Mouse (Mus musculus): ENCODE measurements around the gene Olfr96. TPM values are rescaled to one million over a fixed set of nuclear protein-coding genes. Genes with fewer than 3 reads are reported as not detected.

Gene Olfr96
- polyA plus RNA-seq, 1 experiment from 2014 or later: not detected

DNA sequence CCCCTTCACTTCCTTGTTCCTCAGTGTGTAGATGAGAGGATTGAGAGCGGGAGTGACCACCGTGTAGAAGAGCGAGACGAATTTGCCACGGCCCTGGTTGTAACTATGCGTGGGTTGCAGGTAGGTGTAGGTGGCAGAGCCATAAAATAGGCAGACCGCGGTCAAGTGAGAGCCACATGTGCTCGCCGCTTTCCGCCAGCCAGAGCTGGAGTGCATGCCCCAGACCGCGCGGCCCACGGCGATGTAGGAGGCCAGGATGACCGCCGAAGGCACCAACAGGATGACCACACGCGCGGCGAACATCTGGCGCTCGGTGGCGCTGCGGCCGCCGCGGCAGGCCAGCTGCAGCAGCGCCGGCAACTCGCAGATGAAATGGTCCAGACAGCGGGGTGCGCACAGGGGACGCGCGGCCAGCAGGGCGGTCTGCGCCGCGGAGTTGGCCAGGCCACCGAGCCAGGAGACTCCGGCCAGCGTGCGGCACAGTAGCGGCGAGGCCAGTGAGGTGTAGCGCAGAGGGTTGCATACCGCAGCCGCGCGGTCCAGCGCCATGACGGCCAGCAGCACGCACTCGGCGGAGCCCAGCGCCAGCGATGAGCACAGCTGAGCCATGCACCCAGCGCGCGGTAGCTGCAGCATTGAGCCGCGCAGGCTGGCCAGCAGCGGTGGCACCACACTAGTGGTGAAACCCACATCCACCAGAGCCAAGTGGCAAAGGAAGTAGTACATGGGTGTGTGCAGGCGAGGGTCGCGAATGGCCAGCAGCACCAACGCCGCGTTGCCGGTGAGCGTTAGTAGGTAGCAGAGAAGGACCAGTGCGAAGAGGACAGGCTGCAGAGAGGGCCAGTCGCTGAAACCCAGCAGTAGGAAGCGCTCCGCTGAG, 22.9 kb upstream of the Olfr96 start:
- H3K27ac ChIP-seq (replicated peaks): no peak overlapping the region
- TF ChIP-seq EP300 (optimal IDR thresholded peaks at IDR 0.05) (no peak), CTCF (IDR thresholded peaks at IDR 0.05; ENCODE audit: low read depth) (peak; percentile 27; the same call in 1 of the 2 replicates)
- H3K9ac ChIP-seq (ENCODE audit: low read length): peak overlapping the region; percentile 51; the same call in 1 of the 2 replicates
- WGBS: 1% methylated on average over 76 of the region's 77 CpGs
- H3K4me3 ChIP-seq (ENCODE audit: low read depth, low read length): peak overlapping the region; percentile 44
- ATAC-seq (ENCODE audit: low FRiP score, low TSS enrichment): peak; percentile 61
- peak; percentile 28 for DNase-seq (ENCODE audit: low spot score)
- no peaks in the 10 kb centered on the region; the same call in 1 of the 2 replicates for H3K27me3 ChIP-seq (ENCODE audit: control insufficient read depth, insufficient read depth, low read length)
- no peaks in the 10 kb centered on the region for H3K4me1 ChIP-seq (replicated peaks; ENCODE audit: control insufficient read depth, insufficient read depth)
- no peaks in the 10 kb centered on the region for H3K36me3 ChIP-seq (ENCODE audit: control insufficient read depth, insufficient read depth, low read length)
- no peaks in the 10 kb centered on the region for H3K9me3 ChIP-seq (ENCODE audit: control insufficient read depth, low read length)
- peak overlapping the region; percentile 79 for H3K4me2 ChIP-seq (replicated peaks; ENCODE audit: low read depth)

DNA sequence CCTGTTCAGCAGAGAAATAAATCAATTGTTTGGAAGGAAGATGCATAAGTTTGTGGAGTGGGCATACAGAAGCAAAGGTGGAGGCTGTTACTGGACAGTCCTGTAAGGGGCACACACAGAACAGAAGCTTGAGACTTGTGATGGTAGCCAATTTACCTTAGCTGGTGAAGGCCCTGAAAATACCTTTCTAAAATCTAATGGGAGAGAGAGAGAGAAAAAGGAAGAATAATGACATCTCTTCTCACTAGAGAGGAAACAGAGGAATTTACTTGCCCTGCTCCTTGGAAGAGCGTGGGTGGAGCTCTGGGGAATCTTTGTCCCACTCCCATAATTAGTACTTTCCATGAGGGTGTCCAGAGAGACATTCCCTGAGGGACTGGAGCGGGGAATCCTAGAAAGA, 19.1 kb upstream of the Olfr96 start, which contains the start of gene Olfr94:
Olfr94 (minus strand) TSS at position 101 of the 400 bp plus-strand sequence.
- DNase-seq (ENCODE audit: low spot score) (no peak), ATAC-seq (ENCODE audit: low FRiP score, low TSS enrichment) (no peak)
- Histone ChIP-seq H3K4me3 (ENCODE audit: low read depth, low read length) (no peak within 1 kb of the TSS), H3K27me3 (ENCODE audit: control insufficient read depth, insufficient read depth, low read length) (no peaks in the 10 kb centered on the region), H3K9me3 (ENCODE audit: control insufficient read depth, low read length) (no peaks in the 10 kb centered on the region), H3K36me3 (ENCODE audit: control insufficient read depth, insufficient read depth, low read length) (no peaks in the 10 kb centered on the region), H3K4me1 (replicated peaks; ENCODE audit: control insufficient read depth, insufficient read depth) (no peaks in the 10 kb centered on the region), H3K9ac (ENCODE audit: low read length) (no peak within 1 kb of the TSS), H3K4me2 (replicated peaks; ENCODE audit: low read depth) (no peak within 1 kb of the TSS), H3K27ac (replicated peaks) (no peak within 1 kb of the TSS)
- TF ChIP-seq CTCF (IDR thresholded peaks at IDR 0.05; ENCODE audit: low read depth) (no peak), EP300 (optimal IDR thresholded peaks at IDR 0.05) (no peak)
- WGBS: 85% methylated on average over 2 of the region's 2 CpGs

DNA sequence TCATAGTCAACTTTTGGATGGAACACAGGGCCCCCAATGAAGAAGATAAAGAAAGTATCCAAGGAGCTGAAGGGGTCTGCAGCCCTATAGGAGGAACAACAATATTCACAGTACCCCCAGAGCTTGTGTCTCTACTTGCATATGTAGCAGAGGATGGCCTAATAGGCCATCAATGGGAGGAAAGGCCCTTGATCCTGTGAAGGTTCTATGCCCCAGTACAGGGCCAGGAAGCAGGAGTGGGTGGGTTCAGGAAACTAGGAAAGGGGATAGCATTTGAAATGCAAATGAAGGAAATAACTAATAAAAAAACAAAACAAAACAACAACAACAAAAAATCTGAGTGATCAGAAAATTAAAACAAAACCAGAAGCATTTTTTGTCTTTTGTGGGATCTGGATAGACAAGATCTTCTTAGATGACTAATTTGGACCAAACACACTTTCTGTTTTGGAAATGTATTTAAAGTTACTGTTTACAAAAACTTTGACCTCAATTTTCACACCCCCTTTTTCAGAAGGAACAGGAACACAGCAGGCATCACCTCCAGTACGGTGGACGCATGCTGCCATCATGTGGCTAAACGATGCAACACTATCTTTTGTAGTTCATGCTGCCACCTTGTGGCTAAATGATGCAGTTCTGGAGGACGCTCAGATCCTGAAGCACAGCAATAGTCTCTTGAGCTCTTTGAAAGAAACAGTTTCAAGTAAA, 16.6 kb upstream of the Olfr96 start:
- Histone ChIP-seq H3K36me3 (ENCODE audit: control insufficient read depth, insufficient read depth, low read length) (no peaks in the 10 kb centered on the region), H3K9ac (ENCODE audit: low read length) (no peak overlapping the region), H3K4me3 (ENCODE audit: low read depth, low read length) (no peak overlapping the region), H3K4me2 (replicated peaks; ENCODE audit: low read depth) (no peak overlapping the region), H3K9me3 (ENCODE audit: control insufficient read depth, low read length) (no peaks in the 10 kb centered on the region), H3K27ac (replicated peaks) (no peak overlapping the region), H3K27me3 (ENCODE audit: control insufficient read depth, insufficient read depth, low read length) (no peaks in the 10 kb centered on the region), H3K4me1 (replicated peaks; ENCODE audit: control insufficient read depth, insufficient read depth) (no peaks in the 10 kb centered on the region)
- ATAC-seq (ENCODE audit: low FRiP score, low TSS enrichment) (peak; percentile 77), DNase-seq (ENCODE audit: low spot score) (peak; percentile 80)
- 2% methylated on average over 4 of the region's 4 CpGs for WGBS
- TF ChIP-seq CTCF (IDR thresholded peaks at IDR 0.05; ENCODE audit: low read depth) (peak; percentile 100), EP300 (optimal IDR thresholded peaks at IDR 0.05) (no peak)

DNA sequence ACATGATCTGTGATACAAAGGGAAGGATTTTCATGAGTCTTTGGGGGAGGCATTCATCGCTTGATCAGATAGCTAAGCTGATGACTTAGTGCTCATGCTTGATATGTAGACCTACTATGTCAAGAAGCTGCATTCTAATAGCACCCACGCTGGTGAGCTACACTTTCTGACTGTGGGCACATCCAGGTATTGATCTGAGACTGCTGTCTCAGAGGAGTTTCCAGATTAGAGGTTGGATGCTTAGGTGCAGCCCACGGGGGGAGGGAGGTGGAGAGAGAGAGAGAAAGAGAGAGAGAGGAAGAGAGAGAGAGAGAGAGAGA, 16.1 kb upstream of the Olfr96 start:
- H3K27me3 ChIP-seq (ENCODE audit: control insufficient read depth, insufficient read depth, low read length): no peaks in the 10 kb centered on the region
- H3K4me3 ChIP-seq (ENCODE audit: low read depth, low read length): no peak overlapping the region
- no peaks in the 10 kb centered on the region for H3K9me3 ChIP-seq (ENCODE audit: control insufficient read depth, low read length)
- H3K27ac ChIP-seq (replicated peaks): no peak overlapping the region
- H3K36me3 ChIP-seq (ENCODE audit: control insufficient read depth, insufficient read depth, low read length): no peaks in the 10 kb centered on the region
- no peak for DNase-seq (ENCODE audit: low spot score)
- no peak for TF ChIP-seq EP300 (optimal IDR thresholded peaks at IDR 0.05)
- TF ChIP-seq CTCF (IDR thresholded peaks at IDR 0.05; ENCODE audit: low read depth): no peak
- no peaks in the 10 kb centered on the region for H3K4me1 ChIP-seq (replicated peaks; ENCODE audit: control insufficient read depth, insufficient read depth)
- 25% methylated on average over 3 of the region's 3 CpGs for WGBS
- H3K9ac ChIP-seq (ENCODE audit: low read length): no peak overlapping the region
- no peak overlapping the region for H3K4me2 ChIP-seq (replicated peaks; ENCODE audit: low read depth)
- 0 out of 2 replicates have a peak, but pooled peaks have one; percentile 12 for ATAC-seq (ENCODE audit: low FRiP score, low TSS enrichment)

DNA sequence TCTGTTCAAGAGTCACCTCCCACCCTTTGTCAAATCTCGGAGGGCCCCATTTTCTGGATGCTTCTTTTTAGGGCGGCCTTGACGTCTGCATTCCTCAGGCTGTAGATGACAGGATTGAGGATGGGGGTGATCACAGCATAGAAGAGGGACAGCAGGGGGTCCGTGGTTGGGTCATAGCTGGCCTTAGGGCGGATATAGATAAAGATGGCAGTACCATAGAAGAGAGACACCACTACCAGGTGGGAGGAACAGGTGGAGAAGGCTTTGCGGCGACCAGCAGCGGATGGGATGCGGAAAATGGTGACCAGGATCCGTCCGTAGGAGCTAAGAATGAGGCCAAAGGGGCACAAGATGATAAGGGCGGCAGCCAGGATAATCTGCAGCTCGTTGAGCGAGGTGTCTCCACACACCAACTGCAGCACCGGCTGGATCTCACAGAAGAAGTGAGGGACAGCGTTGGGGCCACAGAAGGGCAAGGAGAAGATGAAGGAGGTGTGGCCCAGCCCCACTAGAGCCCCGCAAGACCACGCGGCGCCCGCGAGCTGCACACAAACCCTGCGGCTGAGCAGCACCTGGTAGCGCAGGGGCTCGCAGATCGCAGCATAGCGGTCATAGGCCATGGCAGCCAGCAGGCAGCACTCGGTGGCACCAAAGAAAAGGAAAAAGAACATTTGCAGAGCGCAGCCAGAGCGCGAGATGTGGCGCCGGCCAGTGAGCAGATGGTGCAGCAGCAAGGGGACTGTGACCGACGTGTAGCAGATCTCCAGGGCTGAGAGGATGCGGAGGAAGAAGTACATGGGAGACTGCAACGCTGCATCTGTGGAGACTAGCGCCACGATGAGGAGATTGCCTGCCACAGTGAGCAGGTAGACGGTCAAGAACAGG, 8.8 kb upstream of the Olfr96 start:
- H3K4me2 ChIP-seq (replicated peaks; ENCODE audit: low read depth): no peak overlapping the region
- no peak for TF ChIP-seq EP300 (optimal IDR thresholded peaks at IDR 0.05)
- TF ChIP-seq CTCF (IDR thresholded peaks at IDR 0.05; ENCODE audit: low read depth): no peak
- no peaks in the 10 kb centered on the region for H3K9me3 ChIP-seq (ENCODE audit: control insufficient read depth, low read length)
- ATAC-seq (ENCODE audit: low FRiP score, low TSS enrichment): no peak
- no peaks in the 10 kb centered on the region; the same call in 1 of the 2 replicates for H3K27me3 ChIP-seq (ENCODE audit: control insufficient read depth, insufficient read depth, low read length)
- no peaks in the 10 kb centered on the region for H3K4me1 ChIP-seq (replicated peaks; ENCODE audit: control insufficient read depth, insufficient read depth)
- H3K4me3 ChIP-seq (ENCODE audit: low read depth, low read length): no peak overlapping the region
- H3K9ac ChIP-seq (ENCODE audit: low read length): no peak overlapping the region
- no peak overlapping the region for H3K27ac ChIP-seq (replicated peaks)
- H3K36me3 ChIP-seq (ENCODE audit: control insufficient read depth, insufficient read depth, low read length): no peaks in the 10 kb centered on the region
- WGBS: 18% methylated on average over 40 of the region's 40 CpGs
- DNase-seq (ENCODE audit: low spot score): no peak
